Mouse (Mus musculus) frontal cortex, adult 2 months (tissue): ENCODE data around the gene Lix1. TPM values are rescaled to one million over a fixed set of nuclear protein-coding genes. Genes with fewer than 3 reads are reported as not detected.
"Not testable (repeated sequence)": the region's sequence is repeated elsewhere in the genome, so short reads cannot be mapped to it uniquely, and the experiment has no call there.

Experiments
- DNase-seq, 2 experiments: peaks; one replicate each; pipeline ENCODE4 v3.0.0; 2022; ENCODE audit warnings: low spot score in 1 of 2; ENCODE audit errors: extremely low spot score in 1 of 2
- polyA plus RNA-seq: library from polyadenylated mRNA; depleted of rRNA; stranded (reverse); fragments of >200 nt; gene quantifications from 2 replicates; pipeline ENCODE4 v1.2.3, GENCODE M21; 2012; rRNA removed

Lix1 gene
- polyA plus RNA-seq, 1 experiment, result 72.8 TPM

DNA sequence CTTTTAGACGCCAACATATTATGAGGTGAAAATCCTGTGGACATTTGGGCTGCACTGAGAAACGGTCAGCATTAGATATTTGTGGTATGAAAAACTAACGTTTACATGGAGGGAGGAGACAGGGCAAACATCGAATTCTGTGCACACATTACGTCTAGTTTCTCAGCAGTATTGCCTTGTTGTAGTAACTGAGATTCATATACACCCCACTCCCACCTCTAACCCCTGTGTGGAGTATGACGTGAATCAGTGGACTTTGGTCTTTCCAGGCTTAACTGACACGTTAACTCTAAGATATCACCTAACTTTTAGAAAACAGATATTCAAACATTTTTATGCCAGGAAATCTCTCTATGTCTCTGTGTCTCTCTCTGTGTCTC, 89.1 kb downstream of the Lix1 start:
- no peak for DNase-seq

DNA sequence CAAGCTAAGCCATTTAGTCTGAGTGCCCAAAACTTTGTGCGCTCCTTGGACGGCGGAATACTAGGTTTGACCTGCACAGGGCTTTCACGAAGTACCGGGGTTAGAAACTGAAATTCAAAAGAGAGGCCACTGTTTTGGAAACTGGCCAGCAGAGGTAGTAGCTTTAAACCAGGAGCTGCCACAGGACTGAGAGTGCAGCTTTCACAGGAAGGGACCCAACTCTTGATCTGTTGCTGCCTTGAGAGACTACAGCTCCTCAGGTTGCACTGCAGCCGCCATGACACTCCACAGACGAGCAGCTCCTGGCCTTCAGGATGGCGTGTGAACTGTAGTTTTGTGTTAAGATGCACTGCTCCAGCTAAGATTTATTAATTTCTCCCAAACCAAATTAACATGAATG, 89.6 kb downstream of the Lix1 start:
- DNase-seq, result no peak

DNA sequence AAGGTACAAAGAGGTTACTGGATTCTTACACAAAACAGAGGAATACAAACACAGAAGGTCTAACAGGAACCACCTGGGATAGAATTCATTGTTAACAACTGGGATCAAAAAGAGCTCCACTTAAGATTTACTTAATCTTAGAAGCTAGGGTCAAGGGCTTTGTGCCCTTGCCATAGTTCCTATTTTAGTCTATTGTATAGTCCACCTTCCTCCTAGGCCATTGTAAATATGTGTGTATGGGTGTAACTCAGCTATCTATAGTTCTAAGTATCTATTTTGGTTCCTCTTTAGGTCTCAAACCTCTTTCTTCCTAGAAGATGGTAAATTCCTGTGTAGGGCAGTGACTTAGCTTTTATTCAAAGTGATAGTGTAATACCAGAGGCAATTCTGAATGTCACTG, 93.8 kb downstream of the Lix1 start:
- DNase-seq, result not testable (repeated sequence)

DNA sequence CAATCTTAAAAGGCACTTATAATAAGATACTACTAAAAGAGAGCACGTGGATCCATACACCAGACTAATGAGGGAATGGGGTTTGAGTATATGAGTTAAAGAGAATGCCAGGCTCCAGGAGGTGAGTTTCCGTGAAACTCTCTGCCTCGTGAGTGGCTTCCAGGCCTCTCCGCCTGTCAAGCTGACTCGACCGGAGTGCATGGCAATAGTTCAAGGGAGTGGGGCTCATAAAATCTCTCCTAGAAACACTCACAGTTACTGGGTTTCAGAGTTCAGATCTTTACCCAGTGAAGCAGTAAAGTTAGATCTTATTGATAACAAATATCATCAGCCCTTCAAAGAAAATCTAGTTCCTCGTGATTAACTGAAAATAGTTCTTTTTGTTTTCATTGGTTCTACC, 94.3 kb downstream of the Lix1 start:
- no peak for DNase-seq

DNA sequence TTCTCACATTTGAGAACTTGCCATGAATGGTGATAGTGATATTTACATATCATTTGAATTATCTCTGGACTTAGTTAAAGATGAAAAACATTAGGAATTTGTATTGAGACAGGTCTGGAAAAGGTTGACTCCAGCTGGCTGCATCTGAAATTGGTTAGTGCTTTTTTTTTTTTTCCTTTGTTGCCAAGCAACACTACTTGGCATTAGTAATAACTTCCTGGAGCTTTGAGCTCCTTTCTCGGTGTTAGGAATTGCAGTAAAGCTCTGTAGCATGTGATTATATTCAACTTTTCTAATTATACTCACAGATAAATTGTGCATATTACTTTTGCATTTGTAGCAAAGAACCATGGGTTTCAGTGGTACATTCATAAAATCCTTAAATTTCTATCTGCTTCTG, 96.4 kb downstream of the Lix1 start:
- DNase-seq, result peak in 1 of 2 experiments; percentile 18

DNA sequence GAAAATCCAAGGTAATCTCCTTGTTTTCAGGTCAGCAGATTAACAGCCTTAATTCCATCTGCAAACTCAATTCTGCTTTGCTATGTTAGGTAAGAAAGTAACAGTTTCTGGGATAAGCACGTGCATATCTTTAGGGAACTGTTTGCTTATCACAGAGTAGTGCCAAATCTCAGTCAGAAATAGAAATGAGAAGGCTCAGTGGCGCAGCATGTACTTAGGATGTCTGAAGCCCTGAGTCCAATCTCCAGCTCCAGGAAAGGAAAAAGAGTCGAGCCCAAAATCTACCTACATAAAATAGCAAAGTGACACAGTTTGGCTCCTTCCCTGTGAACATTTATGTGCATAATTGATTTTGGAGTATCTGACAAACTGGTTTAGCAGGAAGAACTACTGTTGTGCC, 96.8 kb downstream of the Lix1 start:
- peak; percentile 19 to 28 for DNase-seq

DNA sequence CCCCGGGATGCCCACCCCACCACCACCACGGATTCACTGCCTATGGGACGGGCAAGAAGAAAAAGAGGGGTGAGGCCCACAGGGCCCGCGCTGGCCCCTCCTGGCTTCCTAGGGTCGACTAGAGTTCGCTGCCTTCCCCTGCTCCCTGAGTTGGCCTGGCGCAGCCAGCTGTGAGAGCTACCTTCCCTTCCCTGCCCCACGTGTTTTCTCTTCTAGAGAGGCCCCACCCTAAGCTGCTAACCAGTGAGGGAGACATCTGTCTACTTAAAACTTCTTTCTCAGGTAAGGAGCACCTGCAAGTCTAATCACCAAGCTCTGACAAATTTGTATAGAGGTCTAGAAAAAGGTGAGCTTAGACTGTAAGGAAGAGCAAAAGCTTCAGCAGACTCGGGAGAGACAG, 104.2 kb downstream of the Lix1 start:
- no peak for DNase-seq

Other genes starting within 250 kb of the Lix1 start
- gene Riok2, start 28.4 kb upstream of the Lix1 start, polyA plus RNA-seq, result 21.8 and 22.2 TPM in 2 replicates
- gene Lnpep, start 222.4 kb downstream of the Lix1 start, polyA plus RNA-seq, result 23.4 and 24.2 TPM in 2 replicates